Mouse (Mus musculus): ENCODE measurements around the gene Catip.

The Catip gene

DNA sequence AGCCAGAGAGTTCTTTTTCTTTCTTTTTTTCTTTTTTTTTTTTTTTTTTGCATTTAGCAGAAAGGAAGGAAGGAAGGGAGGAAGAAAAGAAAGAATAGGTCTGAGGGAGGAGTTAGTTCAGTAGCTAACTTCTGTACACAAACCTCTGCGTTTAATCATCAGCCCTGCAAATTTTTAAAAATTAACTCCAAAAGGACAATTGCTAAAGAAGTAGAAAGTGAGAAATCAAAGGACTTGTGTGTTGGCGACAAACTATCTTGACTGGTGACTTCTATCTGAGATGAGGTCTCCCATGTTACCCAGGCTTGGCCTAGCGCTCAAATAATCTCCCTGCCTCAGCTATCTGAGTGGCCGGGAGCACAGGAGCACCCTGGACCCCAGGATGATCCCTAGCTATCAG is 42.3 kb downstream of the Catip start:
- DNase-seq = no peak

DNA sequence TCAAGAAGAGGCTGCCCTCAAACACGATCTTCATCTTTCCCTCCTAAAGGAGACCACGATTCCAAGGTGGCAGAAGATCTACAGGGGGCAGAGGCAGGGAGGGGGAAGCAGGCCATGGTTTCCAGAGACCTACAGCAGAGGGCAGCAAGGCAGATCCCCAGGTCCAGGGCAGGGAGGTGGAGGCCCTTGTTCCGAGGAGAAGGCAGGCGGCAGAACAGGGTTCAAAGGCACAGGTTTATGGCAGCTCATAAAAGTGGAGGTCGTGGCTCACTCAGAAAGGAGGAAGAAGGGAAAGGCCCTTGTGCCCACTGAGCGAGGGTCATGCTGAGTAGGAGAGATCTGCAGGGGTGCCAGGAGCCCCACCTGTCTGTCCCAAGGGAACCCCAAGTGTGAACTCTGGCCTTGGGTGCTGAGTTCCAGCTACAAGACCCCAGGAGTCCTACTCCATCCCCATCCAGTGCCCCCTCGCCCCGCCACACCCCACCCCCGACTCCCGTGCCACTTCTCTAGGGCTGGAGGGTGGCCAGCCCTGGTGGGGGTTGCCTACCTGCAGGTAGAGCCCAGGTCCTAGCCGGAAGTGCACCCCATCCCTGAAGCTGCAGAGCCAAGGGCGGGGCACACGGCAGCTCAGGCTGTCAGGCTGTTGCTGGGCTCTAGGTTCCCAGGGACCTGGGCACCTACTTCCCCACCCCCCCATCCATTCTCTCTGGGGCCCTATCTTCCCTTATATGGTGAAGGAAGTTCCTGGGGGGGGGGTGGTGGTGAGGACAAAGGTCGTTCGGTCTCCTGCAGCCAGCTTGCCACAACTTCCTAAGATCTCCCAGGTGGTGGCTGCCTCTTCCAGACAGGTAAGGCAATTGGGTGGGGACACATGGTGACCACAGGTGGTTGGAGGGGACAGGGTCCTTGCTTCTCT is 46.9 kb downstream of the Catip start, which contains the start of gene Vil1:
Vil1 (plus strand) TSS at position 788 of the 916 bp plus-strand sequence.
- no peak for DNase-seq

DNA sequence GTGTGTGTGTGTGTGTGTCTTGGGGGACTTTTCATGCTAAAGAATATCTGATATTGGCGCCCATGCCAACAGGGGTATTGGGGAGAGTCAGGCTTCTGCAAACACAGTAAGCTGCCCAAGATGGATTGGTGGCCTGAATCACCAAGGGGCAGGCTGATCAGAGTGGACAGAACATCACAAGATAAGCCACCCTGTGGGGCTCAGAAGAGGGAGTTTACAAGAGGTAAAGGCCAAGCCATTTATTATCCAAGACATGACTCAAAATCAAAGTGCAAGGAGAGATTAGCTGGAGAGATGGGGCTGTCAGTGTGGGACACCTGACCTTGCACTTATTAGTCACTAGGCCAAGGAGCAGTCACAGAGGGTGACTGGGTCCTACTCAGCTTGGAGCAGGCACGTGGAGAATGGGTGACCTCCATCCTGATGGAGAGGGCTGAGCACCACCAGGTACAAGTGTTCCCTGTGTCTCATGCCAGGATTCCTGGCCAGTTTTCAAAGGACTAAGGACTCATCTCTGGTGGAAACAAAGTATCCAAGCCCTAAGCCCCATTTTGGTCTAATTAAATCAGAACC is 49.9 kb downstream of the Catip start:
- DNase-seq = no peak

DNA sequence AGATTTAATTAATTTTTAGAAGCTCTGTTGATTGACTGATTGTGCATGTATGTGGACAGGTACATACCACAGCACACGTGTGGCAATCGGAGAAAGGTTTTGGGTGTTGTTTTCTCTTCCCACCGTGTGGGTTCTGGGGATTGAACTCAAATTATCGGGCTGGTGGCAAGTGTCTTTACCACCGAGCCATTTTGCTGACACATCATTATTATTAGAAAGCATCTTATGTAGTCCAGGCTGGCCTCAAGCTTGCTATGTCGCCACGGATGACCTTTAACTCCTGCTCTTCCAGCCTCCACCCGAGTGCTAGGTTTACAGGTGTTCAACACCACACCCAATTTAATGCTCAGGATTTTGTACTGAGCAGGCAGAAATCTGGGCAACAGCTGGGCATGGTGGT is 50.8 kb downstream of the Catip start:
- no peak for DNase-seq

DNA sequence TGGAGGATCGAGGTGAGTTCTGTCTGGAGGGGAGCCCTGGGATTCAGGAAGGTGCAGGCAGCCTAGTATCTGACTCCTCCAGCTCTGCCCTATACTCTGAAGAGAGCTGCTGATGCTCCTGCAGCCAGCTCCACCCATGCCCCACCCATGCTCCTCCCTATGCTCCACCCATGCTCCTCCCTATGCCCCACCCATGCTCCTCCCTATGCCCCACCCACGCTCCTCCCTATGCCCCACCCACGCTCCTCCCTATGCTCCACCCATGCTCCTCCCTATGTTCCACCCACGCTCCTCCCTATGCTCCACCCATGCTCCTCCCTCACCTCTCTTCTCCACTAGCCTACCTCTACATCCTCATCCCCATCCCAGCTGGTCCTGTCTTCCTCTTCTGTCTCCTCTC is 53.2 kb downstream of the Catip start:
- peak in 1 of 2 experiments; percentile 50 for DNase-seq
